Mouse (Mus musculus) liver, embryonic 14.5 days (tissue): ENCODE results near the gene Ush2a. TPM values are rescaled to one million over a fixed set of nuclear protein-coding genes. Genes with fewer than 3 reads are reported as not detected.

Experiments
- ATAC-seq: fragments of 200-750 bp; cut with Nextera tagmentation; 2 replicates; pipeline ENCODE4 v1.8.0; 2017; ENCODE audit warnings: moderate number of reproducible peaks, mild to moderate bottlenecking, moderate library complexity; ENCODE audit not compliant: insufficient read depth
- DNase-seq, 3 experiments: peaks; one replicate each; pipeline ENCODE4 v3.0.0-alpha.2; 2012 to 2013; ENCODE audit warnings: low read depth in 3 of 3, low spot score in 3 of 3
- H3K27ac ChIP-seq: fragments of 300-500 bp; sonication (generic); 2 replicates; pipeline ENCODE4 v1.5.1; 2014; ENCODE audit warnings: moderate library complexity, mild to moderate bottlenecking, control low read depth, inconsistent platforms
- H3K27me3 ChIP-seq: fragments of 300-500 bp; sonication (generic); 2 replicates; pipeline ENCODE4 v1.6.1; 2014; ENCODE audit warnings: mild to moderate bottlenecking, low read length, moderate library complexity; ENCODE audit not compliant: control insufficient read depth, insufficient read depth
- H3K36me3 ChIP-seq: fragments of 300-500 bp; sonication (generic); replicated peaks from 2 replicates; pipeline ENCODE4 v1.6.1; 2014; ENCODE audit warnings: low read depth; ENCODE audit not compliant: control insufficient read depth, insufficient read depth
- H3K4me1 ChIP-seq, 2 experiments: fragments of 200-500 bp in 1 of 2; fragments of 300-500 bp in 1 of 2; sonication (generic) in 1 of 2; replicated peaks; 2 replicates each; pipeline ENCODE4 v1.6.1; 2012 to 2014; ENCODE audit warnings: antibody characterized with exemption in 1 of 2, inconsistent platforms in 1 of 2, low read length in 1 of 2; ENCODE audit not compliant: control insufficient read depth in 2 of 2, insufficient read depth in 2 of 2
- H3K4me2 ChIP-seq: fragments of 300-500 bp; sonication (generic); 2 replicates; pipeline ENCODE4 v1.6.1; 2014; ENCODE audit warnings: low read depth, mild to moderate bottlenecking, control low read depth, moderate library complexity
- H3K4me3 ChIP-seq, 2 experiments: fragments of 200-500 bp in 1 of 2; fragments of 300-500 bp in 1 of 2; sonication (generic) in 1 of 2; 2 replicates each; pipeline ENCODE4 v1.5.1; 2012 to 2014; ENCODE audit warnings: low read depth in 2 of 2, low read length in 2 of 2, mild to moderate bottlenecking in 2 of 2, control low read depth in 1 of 2, inconsistent platforms in 1 of 2, moderate library complexity in 1 of 2; ENCODE audit not compliant: insufficient read depth in 1 of 2
- H3K9ac ChIP-seq: fragments of 300-500 bp; sonication (generic); replicated peaks from 2 replicates; pipeline ENCODE4 v1.6.1; 2014; ENCODE audit warnings: mild to moderate bottlenecking, control low read depth, moderate library complexity
- H3K9me3 ChIP-seq: fragments of 300-500 bp; sonication (generic); 2 replicates; pipeline ENCODE4 v1.6.1; 2016; ENCODE audit warnings: low read length, mixed read lengths; ENCODE audit not compliant: control insufficient read depth
- CTCF ChIP-seq: IDR thresholded peaks from 2 replicates; pipeline ENCODE4 v1.5.1; 2016; ENCODE audit warnings: antibody characterized with exemption, low read depth, control low read depth
- EP300 ChIP-seq: IDR thresholded peaks from 2 replicates; pipeline ENCODE4 v1.6.1; 2016; ENCODE audit warnings: antibody characterized with exemption, low read depth
- WGBS: fragments of 180-500 bp; shearing (Covaris S2); extraction: QIAGEN DNeasy Blood & Tissue Kit; methylation state at CpG from one replicate; pipeline ENCODE4 v1.1.7; 2014; ENCODE audit not compliant: insufficient replicate concordance; 5-methylcytosine and 5-hydroxymethylcytosine counted together
- polyA plus RNA-seq, 2 experiments: library from polyadenylated mRNA; depleted of rRNA in 1 of 2; stranded (reverse) in 1 of 2; unstranded in 1 of 2; fragments of >200 nt; fragmentation: Nextera tagmentation in 1 of 2; extraction: Ambion mirVana in 1 of 2; gene quantifications; 2 replicates each; pipeline versions ENCODE4 v1.2.1 to v1.2.3; 2012 to 2014

Ush2a gene
- polyA plus RNA-seq, 2 experiments = 0.02 TPM; not detected in 1

- H3K9me3 ChIP-seq = no peaks in the 10 kb centered on the region
- WGBS = 73% methylated on average over 8 of the region's 8 CpGs
These were observed 466.8 kb downstream of the Ush2a start for GRCm38 (mm10) chr1:188728625-188729024.

GRCm38 (mm10) chr1:188729179-188729578 lies 467.4 kb downstream of the Ush2a start:
- DNase-seq (no peak), ATAC-seq (no peak)
- Histone ChIP-seq H3K4me3 (no peak overlapping the region), H3K36me3 (no peaks in the 10 kb centered on the region), H3K4me2 (no peak overlapping the region), H3K9me3 (no peaks in the 10 kb centered on the region), H3K4me1 (no peaks in the 10 kb centered on the region), H3K9ac (no peak overlapping the region), H3K27me3 (no peaks in the 10 kb centered on the region), H3K27ac (no peak overlapping the region)
- 65% methylated on average over 7 of the region's 7 CpGs for WGBS
- TF ChIP-seq EP300 (no peak), CTCF (no peak)

More at GRCm38 (mm10) chr1:188728625-188729024, 466.8 kb downstream of the Ush2a start:
- Histone ChIP-seq H3K27ac (no peak overlapping the region), H3K4me3 (no peak overlapping the region), H3K27me3 (no peaks in the 10 kb centered on the region), H3K4me1 (no peaks in the 10 kb centered on the region), H3K36me3 (no peaks in the 10 kb centered on the region), H3K9ac (no peak overlapping the region), H3K4me2 (no peak overlapping the region)
- ATAC-seq = no peak
- DNase-seq = no peak
- TF ChIP-seq EP300 = no peak
- no peak for TF ChIP-seq CTCF

DNA sequence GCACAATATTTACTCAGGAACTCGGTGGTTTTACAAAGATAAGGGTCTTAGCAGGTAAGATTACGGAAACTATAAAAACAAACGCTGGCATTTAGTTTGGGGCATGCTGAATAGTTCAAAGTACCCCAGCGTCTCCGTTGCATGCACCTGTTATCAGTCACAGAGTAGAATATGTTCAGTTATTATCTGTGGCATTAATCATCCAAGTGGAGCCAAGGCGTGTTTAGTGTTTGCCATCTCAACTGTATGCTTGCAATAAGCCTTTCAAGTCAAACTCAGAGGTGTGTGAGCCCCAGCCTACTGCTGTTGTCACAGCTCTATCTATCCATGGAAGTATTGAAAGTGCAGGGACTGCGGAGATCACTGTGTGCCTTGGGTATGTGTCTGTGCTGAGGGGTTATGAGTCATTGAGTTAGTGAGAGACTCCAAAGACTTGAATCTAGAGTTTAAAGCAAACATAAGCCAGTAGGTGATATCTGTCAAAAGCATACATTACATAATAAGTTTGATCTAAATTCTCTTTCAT lies 473.0 kb downstream of the Ush2a start:
- H3K27ac ChIP-seq = no peak overlapping the region
- H3K4me2 ChIP-seq = no peak overlapping the region
- no peaks in the 10 kb centered on the region for H3K9me3 ChIP-seq
- no peaks in the 10 kb centered on the region for H3K36me3 ChIP-seq
- ATAC-seq = no peak
- no peaks in the 10 kb centered on the region for H3K4me1 ChIP-seq
- H3K4me3 ChIP-seq = no peak overlapping the region
- WGBS = 53% methylated on average over 7 of the region's 7 CpGs
- no peak overlapping the region for H3K9ac ChIP-seq
- DNase-seq = no peak
- H3K27me3 ChIP-seq = no peaks in the 10 kb centered on the region
- TF ChIP-seq EP300 (no peak), CTCF (no peak)

DNA sequence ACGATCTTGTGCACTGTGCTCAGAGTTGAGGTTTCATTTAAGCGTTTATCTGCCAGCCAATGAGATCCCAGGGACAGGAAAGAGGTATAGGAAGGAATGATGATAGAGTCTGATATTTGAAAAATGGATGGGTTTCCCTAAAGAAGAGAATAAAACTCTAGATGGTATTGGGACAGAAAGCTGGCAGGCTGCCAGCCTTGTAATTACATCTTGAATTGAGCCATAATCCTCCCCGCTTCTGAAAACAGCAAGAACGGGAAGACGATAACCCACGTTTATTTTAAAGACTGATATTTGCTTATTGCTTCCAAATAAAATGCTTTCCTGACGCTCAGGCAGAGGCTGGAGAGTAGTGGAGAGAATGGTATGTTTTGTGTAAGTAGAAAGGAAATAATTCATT lies 481.1 kb downstream of the Ush2a start:
- no peaks in the 10 kb centered on the region for H3K4me1 ChIP-seq
- ATAC-seq (no peak), DNase-seq (no peak)
- H3K4me3 ChIP-seq = no peak overlapping the region
- H3K9ac ChIP-seq = no peak overlapping the region
- no peaks in the 10 kb centered on the region for H3K27me3 ChIP-seq
- TF ChIP-seq CTCF (no peak), EP300 (no peak)
- H3K27ac ChIP-seq = no peak overlapping the region
- WGBS = 61% methylated on average over 7 of the region's 7 CpGs
- no peaks in the 10 kb centered on the region for H3K36me3 ChIP-seq
- no peak overlapping the region for H3K4me2 ChIP-seq
- H3K9me3 ChIP-seq = no peaks in the 10 kb centered on the region

DNA sequence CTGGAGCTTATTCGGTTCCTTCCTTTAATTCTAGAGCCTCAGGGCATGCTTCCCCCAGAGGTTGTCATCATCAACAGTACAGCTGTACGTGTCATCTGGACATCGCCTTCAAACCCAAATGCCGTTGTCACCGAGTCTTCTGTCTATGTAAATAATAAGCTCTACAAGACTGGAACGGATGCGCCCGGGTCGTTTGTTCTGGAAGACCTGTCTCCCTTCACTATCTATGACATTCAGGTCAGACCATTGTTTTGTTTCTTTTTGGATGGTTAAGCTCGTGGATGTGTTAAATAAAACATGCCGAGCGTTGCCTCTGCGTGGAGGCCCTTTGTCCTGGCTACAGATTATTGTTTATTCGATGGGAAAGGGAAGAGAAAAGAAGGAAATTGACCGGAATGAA lies 493.2 kb downstream of the Ush2a start:
- Histone ChIP-seq H3K36me3 (no peaks in the 10 kb centered on the region), H3K4me1 (no peaks in the 10 kb centered on the region), H3K9ac (no peak overlapping the region), H3K27ac (no peak overlapping the region), H3K27me3 (no peaks in the 10 kb centered on the region), H3K4me3 (no peak overlapping the region), H3K9me3 (no peaks in the 10 kb centered on the region), H3K4me2 (no peak overlapping the region)
- DNase-seq = no peak
- TF ChIP-seq EP300 = no peak
- TF ChIP-seq CTCF = no peak
- ATAC-seq = no peak
- WGBS = 68% methylated on average over 15 of the region's 15 CpGs
